Mouse (Mus musculus) thymus, adult 2 months (tissue): ENCODE measurements around the gene Zxdc. TPM values are rescaled to one million over a fixed set of nuclear protein-coding genes. Genes with fewer than 3 reads are reported as not detected.

ENCODE experiments used
- DNase-seq: peaks from one replicate; pipeline ENCODE4 v3.0.0; 2021
- H3K27ac ChIP-seq: fragments of 200-500 bp; 2 replicates; pipeline ENCODE4 v1.5.1; 2012; ENCODE audit warnings: low read length, control low read depth; ENCODE audit not compliant: control insufficient read depth, insufficient read depth
- H3K27me3 ChIP-seq: fragments of 200-500 bp; 2 replicates; pipeline ENCODE4 v1.6.1; 2012; ENCODE audit warnings: mild to moderate bottlenecking, low read length, moderate library complexity, mixed read lengths; ENCODE audit not compliant: control insufficient read depth, insufficient read depth
- H3K36me3 ChIP-seq: fragments of 200-500 bp; 2 replicates; pipeline ENCODE4 v1.6.1; 2012; ENCODE audit warnings: mild to moderate bottlenecking, low read length, moderate library complexity; ENCODE audit not compliant: control insufficient read depth, insufficient read depth
- H3K4me1 ChIP-seq: fragments of 200-500 bp; replicated peaks from 2 replicates; pipeline ENCODE4 v1.6.1; 2012; ENCODE audit warnings: low read length; ENCODE audit not compliant: control insufficient read depth, insufficient read depth
- H3K4me3 ChIP-seq: fragments of 200-500 bp; 2 replicates; pipeline ENCODE4 v1.5.1; 2012; ENCODE audit warnings: mild to moderate bottlenecking, low read length, control low read depth, moderate library complexity; ENCODE audit not compliant: control insufficient read depth, insufficient read depth
- CTCF ChIP-seq: fragments of 200-500 bp; IDR thresholded peaks from 2 replicates; pipeline ENCODE4 v1.5.1; 2012; ENCODE audit warnings: mild to moderate bottlenecking, control low read depth, low read length, moderate library complexity, borderline replicate concordance; ENCODE audit not compliant: control insufficient read depth, poor library complexity, insufficient read depth; ENCODE audit errors: extremely low read depth
- POLR2A ChIP-seq: fragments of 200-500 bp; IDR thresholded peaks from 2 replicates; pipeline ENCODE4 v1.6.1; 2012; ENCODE audit warnings: mild to moderate bottlenecking, low read length, control low read depth, moderate library complexity; ENCODE audit not compliant: control insufficient read depth, poor library complexity, insufficient read depth; ENCODE audit errors: extremely low read depth
- WGBS: fragments of 180-500 bp; shearing (Covaris S2); methylation state at CpG from one replicate; pipeline ENCODE4 v1.1.7; 2018; 5-methylcytosine and 5-hydroxymethylcytosine counted together
- polyA plus RNA-seq: library from polyadenylated mRNA; depleted of rRNA; stranded (reverse); fragments of >200 nt; gene quantifications from 2 replicates; pipeline ENCODE4 v1.2.3, GENCODE M21; 2012

The Zxdc gene
- polyA plus RNA-seq, 1 experiment, result 42.9 TPM

GRCm38 (mm10) chr6:90329953-90330352 lies 39.3 kb upstream of the Zxdc start:
- 24% methylated on average over 1 of the region's 1 CpGs for WGBS
- no peak overlapping the region for H3K27ac ChIP-seq

GRCm38 (mm10) chr6:90332561-90333425 lies 36.5 kb upstream of the Zxdc start, which contains the start of gene Uroc1:
Gene Uroc1 (plus strand): TSS chr6:90333284.
- Histone ChIP-seq H3K4me3 (no peak within 1 kb of the TSS), H3K27ac (no peak within 1 kb of the TSS), H3K27me3 (no peaks in the 10 kb centered on the region), H3K36me3 (no peaks in the 10 kb centered on the region), H3K4me1 (no peaks in the 10 kb centered on the region)
- TF ChIP-seq POLR2A (no peak), CTCF (no peak)
- 90% methylated on average over 7 of the region's 7 CpGs for WGBS
- DNase-seq, result no peak

More at GRCm38 (mm10) chr6:90329953-90330352, 39.3 kb upstream of the Zxdc start:
- Histone ChIP-seq H3K36me3 (no peaks in the 10 kb centered on the region), H3K4me3 (no peak overlapping the region), H3K27me3 (no peaks in the 10 kb centered on the region), H3K4me1 (no peaks in the 10 kb centered on the region)
- no peak for DNase-seq
- TF ChIP-seq POLR2A (no peak), CTCF (no peak)

GRCm38 (mm10) chr6:90334244-90334643 lies 35.0 kb upstream of the Zxdc start:
- no peaks in the 10 kb centered on the region for H3K27me3 ChIP-seq
- no peak overlapping the region for H3K27ac ChIP-seq
- no peak overlapping the region for H3K4me3 ChIP-seq
- TF ChIP-seq POLR2A (no peak), CTCF (no peak)
- no peak for DNase-seq
- H3K4me1 ChIP-seq, result no peaks in the 10 kb centered on the region
- H3K36me3 ChIP-seq, result no peaks in the 10 kb centered on the region
- 44% methylated on average over 3 of the region's 3 CpGs for WGBS

GRCm38 (mm10) chr6:90342343-90342742 lies 26.9 kb upstream of the Zxdc start:
- TF ChIP-seq CTCF (no peak), POLR2A (no peak)
- H3K4me1 ChIP-seq, result no peaks in the 10 kb centered on the region
- H3K27me3 ChIP-seq, result no peaks in the 10 kb centered on the region
- H3K27ac ChIP-seq, result no peak overlapping the region
- no peaks in the 10 kb centered on the region for H3K36me3 ChIP-seq
- 81% methylated on average over 2 of the region's 2 CpGs for WGBS
- DNase-seq, result no peak
- H3K4me3 ChIP-seq, result no peak overlapping the region

- no peak for TF ChIP-seq POLR2A
- no peak for TF ChIP-seq CTCF
- no peak for DNase-seq
- 49% methylated on average over 4 of the region's 4 CpGs for WGBS
- no peak overlapping the region for H3K27ac ChIP-seq
- no peaks in the 10 kb centered on the region for H3K36me3 ChIP-seq
- H3K4me1 ChIP-seq, result no peaks in the 10 kb centered on the region
- H3K27me3 ChIP-seq, result no peaks in the 10 kb centered on the region
- no peak overlapping the region for H3K4me3 ChIP-seq
These were observed 22.1 kb upstream of the Zxdc start for GRCm38 (mm10) chr6:90347183-90347582.

- H3K27me3 ChIP-seq, result no peaks in the 10 kb centered on the region
These were observed 20.8 kb upstream of the Zxdc start for GRCm38 (mm10) chr6:90348500-90348899.

GRCm38 (mm10) chr6:90350011-90350410 lies 19.3 kb upstream of the Zxdc start:
- WGBS, result 81% methylated on average over 2 of the region's 2 CpGs
- H3K27ac ChIP-seq, result no peak overlapping the region

More at GRCm38 (mm10) chr6:90348500-90348899, 20.8 kb upstream of the Zxdc start:
- no peak overlapping the region for H3K27ac ChIP-seq
- no peak for DNase-seq
- 81% methylated on average over 4 of the region's 4 CpGs for WGBS
- no peaks in the 10 kb centered on the region for H3K4me1 ChIP-seq
- no peak overlapping the region for H3K4me3 ChIP-seq
- no peak for TF ChIP-seq POLR2A
- no peak for TF ChIP-seq CTCF
- H3K36me3 ChIP-seq, result no peaks in the 10 kb centered on the region

More at GRCm38 (mm10) chr6:90350011-90350410, 19.3 kb upstream of the Zxdc start:
- DNase-seq, result no peak
- no peak for TF ChIP-seq CTCF
- no peak for TF ChIP-seq POLR2A
- Histone ChIP-seq H3K4me1 (no peaks in the 10 kb centered on the region), H3K36me3 (no peaks in the 10 kb centered on the region), H3K4me3 (no peak overlapping the region), H3K27me3 (no peaks in the 10 kb centered on the region)
